Mouse (Mus musculus) MEL (cell line): ENCODE measurements around the gene Flrt1. TPM values are rescaled to one million over a fixed set of nuclear protein-coding genes. Genes with fewer than 3 reads are reported as not detected.

Experiments used
- DNase-seq: peaks from one replicate; pipeline ENCODE4 v3.0.0; 2011; ENCODE audit warnings: low read depth, low spot score
- H3K27ac ChIP-seq: 2 replicates; pipeline ENCODE4 v1.5.1; 2012; ENCODE audit warnings: low read depth, mild to moderate bottlenecking, control low read depth, low read length, moderate library complexity; ENCODE audit not compliant: control insufficient read depth
- H3K27me3 ChIP-seq, 2 experiments: fragments of 150-350 bp in 1 of 2; sonication (generic) in 1 of 2; 2 replicates each; pipeline ENCODE4 v1.6.1; 2012; ENCODE audit warnings: low read length in 2 of 2, mild to moderate bottlenecking in 2 of 2, improper control_type of control experiment in 1 of 2, moderate library complexity in 1 of 2; ENCODE audit not compliant: insufficient read depth in 2 of 2, control insufficient read depth in 1 of 2
- H3K36me3 ChIP-seq, 2 experiments: 2 replicates each; pipeline ENCODE4 v1.6.1; 2012 to 2014; ENCODE audit warnings: low read length in 2 of 2, improper control_type of control experiment in 1 of 2, inconsistent platforms in 1 of 2, mild to moderate bottlenecking in 1 of 2; ENCODE audit not compliant: insufficient read depth in 2 of 2, control insufficient read depth in 1 of 2
- H3K4me1 ChIP-seq, 2 experiments: fragments of 150-350 bp in 1 of 2; sonication (generic) in 1 of 2; 2 replicates each; pipeline ENCODE4 v1.6.1; 2012; ENCODE audit warnings: low read length in 2 of 2, improper control_type of control experiment in 1 of 2, mild to moderate bottlenecking in 1 of 2; ENCODE audit not compliant: insufficient read depth in 2 of 2, control insufficient read depth in 1 of 2
- H3K4me3 ChIP-seq, 2 experiments: fragments of 150-350 bp in 1 of 2; sonication (generic) in 1 of 2; 2 replicates each; pipeline ENCODE4 v1.5.1; 2012; ENCODE audit warnings: low read depth in 2 of 2, low read length in 2 of 2, mild to moderate bottlenecking in 2 of 2, moderate library complexity in 2 of 2, control low read depth in 1 of 2, improper control_type of control experiment in 1 of 2; ENCODE audit not compliant: control insufficient read depth in 1 of 2, insufficient read depth in 1 of 2
- H3K79me2 ChIP-seq: 2 replicates; pipeline ENCODE4 v1.6.1; 2012; ENCODE audit warnings: mild to moderate bottlenecking, low read length, moderate library complexity; ENCODE audit not compliant: control insufficient read depth, poor library complexity, insufficient read depth
- H3K9ac ChIP-seq: 2 replicates; pipeline ENCODE4 v1.6.1; 2012; ENCODE audit warnings: low read depth, mild to moderate bottlenecking, control low read depth, low read length, moderate library complexity; ENCODE audit not compliant: control insufficient read depth, poor library complexity, severe bottlenecking
- H3K9me3 ChIP-seq: fragments of 150-350 bp; sonication (generic); replicated peaks from 2 replicates; pipeline ENCODE4 v1.6.1; 2012; ENCODE audit warnings: mild to moderate bottlenecking, low read length, improper control_type of control experiment, moderate library complexity; ENCODE audit not compliant: insufficient read depth
- CTCF ChIP-seq, 3 experiments: IDR thresholded peaks in 2 of 3; conservative IDR thresholded peaks in 1 of 3; 2 replicates each; pipeline ENCODE4 v1.5.1; 2011 to 2012; ENCODE audit warnings: low read length in 3 of 3, low read depth in 2 of 3, mild to moderate bottlenecking in 2 of 3, improper control_type of control experiment in 1 of 3, inconsistent platforms in 1 of 3, mixed read lengths in 1 of 3, moderate library complexity in 1 of 3; ENCODE audit not compliant: control insufficient read depth in 1 of 3, insufficient read depth in 1 of 3, poor library complexity in 1 of 3, severe bottlenecking in 1 of 3
- ELF1 ChIP-seq: IDR thresholded peaks from 2 replicates; pipeline ENCODE4 v1.6.1; 2014; ENCODE audit warnings: low read depth, mild to moderate bottlenecking, inconsistent platforms, low read length, improper control_type of control experiment, moderate library complexity
- GABPA ChIP-seq: IDR thresholded peaks from 2 replicates; pipeline ENCODE4 v1.6.1; 2012; ENCODE audit warnings: low read depth, mild to moderate bottlenecking, inconsistent platforms, low read length, improper control_type of control experiment, moderate library complexity
- MAFK ChIP-seq: IDR thresholded peaks from 2 replicates; pipeline ENCODE4 v1.6.1; 2011; ENCODE audit warnings: low read depth, mild to moderate bottlenecking, low read length, improper control_type of control experiment, borderline replicate concordance
- MAZ ChIP-seq: IDR thresholded peaks from 2 replicates; pipeline ENCODE4 v1.6.1; 2012; ENCODE audit warnings: low read depth, mild to moderate bottlenecking, inconsistent platforms, low read length, improper control_type of control experiment
- MEF2A ChIP-seq: IDR thresholded peaks from 2 replicates; pipeline ENCODE4 v1.6.1; 2014; ENCODE audit warnings: low read depth, mild to moderate bottlenecking, inconsistent platforms, low read length, improper control_type of control experiment; ENCODE audit not compliant: poor library complexity, insufficient replicate concordance, severe bottlenecking; ENCODE audit errors: extremely low read depth
- MYB ChIP-seq: IDR thresholded peaks from 2 replicates; pipeline ENCODE4 v1.6.1; 2011; ENCODE audit warnings: mild to moderate bottlenecking, low read depth, low read length, improper control_type of control experiment
- MYC ChIP-seq: IDR thresholded peaks from 2 replicates; pipeline ENCODE4 v1.6.1; 2011; ENCODE audit warnings: low read depth, mild to moderate bottlenecking, low read length, improper control_type of control experiment, moderate library complexity
- NELFE ChIP-seq: IDR thresholded peaks from 2 replicates; pipeline ENCODE4 v1.6.1; 2011; ENCODE audit warnings: low read depth, low read length, improper control_type of control experiment
- POLR2A ChIP-seq, 2 experiments: IDR thresholded peaks; 2 replicates each; pipeline ENCODE4 v1.6.1; 2011 to 2012; ENCODE audit warnings: low read length in 2 of 2, mild to moderate bottlenecking in 2 of 2, control low read depth in 1 of 2, improper control_type of control experiment in 1 of 2, low read depth in 1 of 2, moderate library complexity in 1 of 2; ENCODE audit not compliant: control insufficient read depth in 1 of 2, insufficient read depth in 1 of 2, poor library complexity in 1 of 2
- POLR2AphosphoS2 ChIP-seq: IDR thresholded peaks from 2 replicates; pipeline ENCODE4 v1.6.1; 2011; ENCODE audit warnings: low read length, improper control_type of control experiment
- POLR2AphosphoS5 ChIP-seq: IDR thresholded peaks from 2 replicates; pipeline ENCODE4 v1.6.1; 2012; ENCODE audit warnings: low read depth, borderline replicate concordance, mild to moderate bottlenecking, inconsistent platforms, low read length, moderate library complexity, mixed read lengths
- RAD21 ChIP-seq: IDR thresholded peaks from 2 replicates; pipeline ENCODE4 v1.6.1; 2011; ENCODE audit warnings: mild to moderate bottlenecking, low read depth, low read length, improper control_type of control experiment
- SIN3A ChIP-seq: IDR thresholded peaks from 2 replicates; pipeline ENCODE4 v1.6.1; 2012; ENCODE audit warnings: low read length, improper control_type of control experiment, inconsistent platforms
- SMC3 ChIP-seq: IDR thresholded peaks from 2 replicates; pipeline ENCODE4 v1.6.1; 2011; ENCODE audit warnings: low read depth, low read length, improper control_type of control experiment
- TBP ChIP-seq: IDR thresholded peaks from 2 replicates; pipeline ENCODE4 v1.8.0; 2011; ENCODE audit warnings: low read depth, low read length, improper control_type of control experiment
- ZC3H11A ChIP-seq: IDR thresholded peaks from 2 replicates; pipeline ENCODE4 v1.6.1; 2012; ENCODE audit warnings: low read depth, mild to moderate bottlenecking, inconsistent platforms, low read length, improper control_type of control experiment
- ZMIZ1 ChIP-seq: IDR thresholded peaks from 2 replicates; pipeline ENCODE4 v1.6.1; 2012; ENCODE audit warnings: low read depth, mild to moderate bottlenecking, inconsistent platforms, low read length, improper control_type of control experiment, moderate library complexity
- polyA plus RNA-seq, 2 experiments: library from polyadenylated mRNA; stranded (reverse) in 1 of 2; unstranded in 1 of 2; fragments of >175 nt in 1 of 2; fragments of >200 nt in 1 of 2; gene quantifications; 2 replicates each; pipeline versions ENCODE4 v1.2.1 to v1.2.4; 2012; ENCODE audit warnings: low replicate concordance in 2 of 2, low read depth in 1 of 2; ENCODE audit not compliant: insufficient read length in 2 of 2, insufficient read depth in 1 of 2, missing spikeins in 1 of 2
- total RNA-seq: library from RNA; depleted of rRNA; stranded (reverse); fragments of 300-350 nt; gene quantifications from 2 replicates; pipeline ENCODE4 v1.2.3, GENCODE M21; 2012

Flrt1 gene
- total and polyA plus RNA-seq, 3 experiments: not detected

- H3K9me3 ChIP-seq: no peaks in the 10 kb centered on the region
- no peak overlapping the region for H3K9ac ChIP-seq
- H3K36me3 ChIP-seq: no peaks in the 10 kb centered on the region
- H3K27ac ChIP-seq: no peak overlapping the region
- no peaks in the 10 kb centered on the region for H3K4me1 ChIP-seq
- no peak for DNase-seq
- no peaks in the 10 kb centered on the region for H3K27me3 ChIP-seq
- H3K4me3 ChIP-seq: no peak overlapping the region
- no peak for TF ChIP-seq ZMIZ1
- no peak for TF ChIP-seq MAFK
- no peak for TF ChIP-seq MAZ
- TF ChIP-seq MEF2A: no peak
- no peak for TF ChIP-seq GABPA
- no peak for TF ChIP-seq POLR2AphosphoS2
- no peak for TF ChIP-seq ELF1
- TF ChIP-seq POLR2AphosphoS5: no peak
- no peak for TF ChIP-seq SMC3
- no peak for TF ChIP-seq TBP
- no peak for TF ChIP-seq MYC
- no peak for TF ChIP-seq SIN3A
- no peak for TF ChIP-seq MYB
- TF ChIP-seq NELFE: no peak
- TF ChIP-seq CTCF (IDR thresholded peaks at IDR 0.05 in 2 of 3, conservative IDR thresholded peaks at IDR 0.05 in 1 of 3; ENCODE audit: control insufficient read depth in 1 of 3, insufficient read depth in 1 of 3, low read depth in 2 of 3, low read length in 3 of 3, poor library complexity in 1 of 3, severe bottlenecking in 1 of 3): no peak
- no peak for TF ChIP-seq POLR2A (IDR thresholded peaks at IDR 0.05; ENCODE audit: control insufficient read depth in 1 of 2, insufficient read depth in 1 of 2, low read depth in 1 of 2, low read length in 2 of 2, poor library complexity in 1 of 2)
- TF ChIP-seq ZC3H11A: no peak
- H3K79me2 ChIP-seq: no peaks in the 10 kb centered on the region
Observed at GRCm38 (mm10) chr19:7091448-7092050, 14.0 kb downstream of the Flrt1 start.

GRCm38 (mm10) chr19:7090369-7091064 lies 15.0 kb downstream of the Flrt1 start:
- no peak overlapping the region for H3K9ac ChIP-seq
- H3K27me3 ChIP-seq: no peaks in the 10 kb centered on the region
- no peak overlapping the region for H3K4me3 ChIP-seq
- no peak overlapping the region for H3K27ac ChIP-seq
- no peaks in the 10 kb centered on the region for H3K9me3 ChIP-seq
- no peak for DNase-seq
- no peaks in the 10 kb centered on the region for H3K4me1 ChIP-seq
- TF ChIP-seq RAD21 (no peak), SIN3A (no peak), GABPA (no peak)
- no peaks in the 10 kb centered on the region for H3K36me3 ChIP-seq
- H3K79me2 ChIP-seq: no peaks in the 10 kb centered on the region
